Mouse (Mus musculus) limb, embryonic 14.5 days (tissue): ENCODE data around the gene Slco3a1. TPM values are rescaled to one million over a fixed set of nuclear protein-coding genes. Genes with fewer than 3 reads are reported as not detected.

ENCODE experiments used
- ATAC-seq: fragments of 200-750 bp; cut with Nextera tagmentation; 2 replicates; pipeline ENCODE4 v1.8.0; 2017; ENCODE audit warnings: low read depth, moderate number of reproducible peaks, moderate TSS enrichment; ENCODE audit not compliant: low FRiP score
- DNase-seq: peaks from one replicate; pipeline ENCODE4 v3.0.0-alpha.2; 2015; ENCODE audit warnings: low spot score
- H3K27ac ChIP-seq: fragments of 300-500 bp; sonication (generic); replicated peaks from 2 replicates; pipeline ENCODE4 v1.5.1; 2014; ENCODE audit warnings: low read depth, mild to moderate bottlenecking, low read length, moderate library complexity, mixed read lengths
- H3K27me3 ChIP-seq: fragments of 300-500 bp; sonication (generic); 2 replicates; pipeline ENCODE4 v1.6.1; 2014; ENCODE audit warnings: low read length, mixed read lengths; ENCODE audit not compliant: control insufficient read depth, insufficient read depth
- H3K36me3 ChIP-seq: fragments of 300-500 bp; sonication (generic); 2 replicates; pipeline ENCODE4 v1.6.1; 2014; ENCODE audit warnings: mild to moderate bottlenecking, low read length, moderate library complexity, mixed read lengths; ENCODE audit not compliant: control insufficient read depth, insufficient read depth
- H3K4me1 ChIP-seq: fragments of 300-500 bp; sonication (generic); 2 replicates; pipeline ENCODE4 v1.6.1; 2014; ENCODE audit warnings: antibody characterized with exemption, low read length, mixed read lengths; ENCODE audit not compliant: control insufficient read depth, insufficient read depth
- H3K4me2 ChIP-seq: fragments of 300-500 bp; sonication (generic); replicated peaks from 2 replicates; pipeline ENCODE4 v1.6.1; 2014; ENCODE audit warnings: low read depth, mild to moderate bottlenecking, low read length, moderate library complexity; ENCODE audit not compliant: severe bottlenecking
- H3K4me3 ChIP-seq: fragments of 300-500 bp; sonication (generic); replicated peaks from 2 replicates; pipeline ENCODE4 v1.5.1; 2014; ENCODE audit warnings: low read length
- H3K9ac ChIP-seq: fragments of 300-500 bp; sonication (generic); 2 replicates; pipeline ENCODE4 v1.6.1; 2014; ENCODE audit warnings: mild to moderate bottlenecking, low read depth, low read length, moderate library complexity; ENCODE audit not compliant: severe bottlenecking
- H3K9me3 ChIP-seq: fragments of 300-500 bp; sonication (generic); 2 replicates; pipeline ENCODE4 v1.6.1; 2016; ENCODE audit warnings: low read length; ENCODE audit not compliant: control insufficient read depth
- POLR2A ChIP-seq: fragments of 200-500 bp; IDR thresholded peaks from 2 replicates; pipeline ENCODE4 v1.8.0; 2012; ENCODE audit warnings: inconsistent platforms, mild to moderate bottlenecking, moderate library complexity, borderline replicate concordance; ENCODE audit not compliant: insufficient read depth, insufficient read length; ENCODE audit errors: extremely low read depth
- WGBS: fragments of 180-500 bp; shearing (Covaris S2); extraction: QIAGEN DNeasy Blood & Tissue Kit; methylation state at CpG from one replicate; pipeline ENCODE4 v1.1.7; 2014; 5-methylcytosine and 5-hydroxymethylcytosine counted together
- polyA plus RNA-seq, 2 experiments: library from polyadenylated mRNA; depleted of rRNA in 1 of 2; stranded (reverse) in 1 of 2; unstranded in 1 of 2; fragments of >200 nt; fragmentation: Nextera tagmentation in 1 of 2; extraction: Ambion mirVana in 1 of 2; gene quantifications; 2 replicates each; pipeline versions ENCODE4 v1.2.1 to v1.2.3; 2012 to 2014

Gene Slco3a1
- polyA plus RNA-seq, 2 experiments, result 11.8 to 12.2 TPM

DNA sequence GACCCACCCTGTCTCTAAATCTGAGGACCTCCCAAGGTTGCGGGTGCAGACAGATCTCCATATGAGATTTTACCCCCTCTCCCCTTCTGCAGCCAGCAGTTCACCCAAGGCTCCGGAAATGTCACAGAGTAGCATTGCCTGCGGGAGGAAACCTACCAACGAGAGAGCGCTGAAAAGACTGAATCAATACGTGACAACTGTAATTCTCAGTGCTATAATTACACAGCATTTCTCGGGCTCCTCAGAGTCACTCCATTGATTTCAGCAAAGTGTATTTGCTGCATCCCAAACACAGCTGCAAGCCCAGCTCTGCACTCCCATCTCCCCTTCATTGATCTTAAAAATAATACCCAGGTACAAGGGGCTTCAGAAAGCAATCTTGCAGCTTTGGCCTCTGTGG, 82.8 kb downstream of the Slco3a1 start:
- no peak overlapping the region for H3K9ac ChIP-seq
- no peak overlapping the region for H3K4me3 ChIP-seq
- 0 out of 2 replicates have a peak, but pooled peaks cover 2% of the 10 kb centered on the region for H3K4me1 ChIP-seq
- no peaks in the 10 kb centered on the region for H3K9me3 ChIP-seq
- WGBS, result 81% methylated on average over 7 of the region's 7 CpGs
- H3K36me3 ChIP-seq, result no peaks in the 10 kb centered on the region
- ATAC-seq, result no peak
- no peak overlapping the region for H3K27ac ChIP-seq
- no peak overlapping the region for H3K4me2 ChIP-seq
- no peak for TF ChIP-seq POLR2A
- H3K27me3 ChIP-seq, result no peaks in the 10 kb centered on the region
- DNase-seq, result no peak

- Histone ChIP-seq H3K4me3 (no peak overlapping the region), H3K4me1 (0 out of 2 replicates have a peak, but pooled peaks cover 5% of the 10 kb centered on the region), H3K4me2 (no peak overlapping the region), H3K9ac (no peak overlapping the region), H3K27ac (no peak overlapping the region), H3K36me3 (no peaks in the 10 kb centered on the region), H3K27me3 (no peaks in the 10 kb centered on the region), H3K9me3 (no peaks in the 10 kb centered on the region)
- ATAC-seq, result no peak
- no peak for DNase-seq
- TF ChIP-seq POLR2A, result no peak
- 51% methylated on average over 4 of the region's 4 CpGs for WGBS
Observed at GRCm38 (mm10) chr7:74466886-74467285, 87.7 kb downstream of the Slco3a1 start.

DNA sequence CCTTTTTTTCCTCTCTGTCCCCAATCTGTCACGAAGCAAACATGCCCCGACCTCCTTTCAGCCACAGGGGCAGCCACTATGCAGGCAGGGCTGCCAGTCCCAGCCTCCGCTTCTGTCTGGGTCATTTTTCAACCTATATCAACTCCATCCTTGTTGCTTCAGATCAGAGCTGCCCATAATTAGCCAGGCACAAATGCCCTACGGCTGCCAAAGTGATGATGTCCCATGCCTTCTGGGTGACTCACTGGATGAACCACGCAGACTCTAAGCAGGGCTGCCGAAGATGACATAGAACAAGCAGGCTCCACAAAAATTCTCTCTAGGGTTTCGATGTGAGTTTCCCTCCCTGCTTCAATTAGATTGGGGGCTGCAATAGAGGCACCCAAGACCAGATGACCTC, 89.9 kb downstream of the Slco3a1 start:
- 79% methylated on average over 7 of the region's 7 CpGs for WGBS

DNA sequence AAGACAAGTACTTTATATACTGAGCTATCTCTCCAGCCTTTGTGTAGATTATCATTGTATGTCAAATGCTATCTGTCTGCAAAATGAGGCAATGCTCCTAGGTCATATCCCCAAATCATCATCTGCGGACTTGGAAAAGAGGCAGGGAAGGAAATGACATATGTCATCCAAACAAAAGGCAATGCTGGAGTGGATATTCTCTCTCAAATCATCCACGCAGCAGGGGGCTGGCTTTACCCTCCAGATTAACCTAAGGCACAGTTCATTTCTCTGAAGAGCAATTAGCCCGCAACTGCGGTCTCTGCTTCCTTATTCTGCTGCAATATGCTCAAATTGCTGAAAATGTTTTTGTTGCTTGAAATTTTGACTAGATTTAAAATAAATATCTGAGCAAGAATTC, 92.1 kb downstream of the Slco3a1 start:
- TF ChIP-seq POLR2A, result no peak
- H3K4me2 ChIP-seq, result no peak overlapping the region
- ATAC-seq (no peak), DNase-seq (no peak)
- no peak overlapping the region for H3K9ac ChIP-seq
- H3K36me3 ChIP-seq, result no peaks in the 10 kb centered on the region
- no peaks in the 10 kb centered on the region for H3K27me3 ChIP-seq
- H3K4me3 ChIP-seq, result no peak overlapping the region
- peaks cover 12% of the 10 kb centered on the region for H3K4me1 ChIP-seq
- H3K27ac ChIP-seq, result no peak overlapping the region
- no peaks in the 10 kb centered on the region for H3K9me3 ChIP-seq
- 65% methylated on average over 4 of the region's 4 CpGs for WGBS

More for the DNA sequence above, 89.9 kb downstream of the Slco3a1 start:
- Histone ChIP-seq H3K4me1 (peaks cover 9% of the 10 kb centered on the region; the same call in 1 of the 2 replicates), H3K27ac (no peak overlapping the region), H3K9ac (no peak overlapping the region), H3K27me3 (no peaks in the 10 kb centered on the region), H3K4me3 (no peak overlapping the region), H3K4me2 (no peak overlapping the region), H3K9me3 (no peaks in the 10 kb centered on the region), H3K36me3 (no peaks in the 10 kb centered on the region)
- TF ChIP-seq POLR2A, result no peak
- DNase-seq, result no peak
- no peak for ATAC-seq

- peaks cover 10% of the 10 kb centered on the region for H3K4me1 ChIP-seq
- 68% methylated on average over 5 of the region's 5 CpGs for WGBS
- no peak overlapping the region for H3K27ac ChIP-seq
- no peak overlapping the region for H3K9ac ChIP-seq
- H3K36me3 ChIP-seq, result no peaks in the 10 kb centered on the region
- no peaks in the 10 kb centered on the region for H3K27me3 ChIP-seq
- ATAC-seq (no peak), DNase-seq (no peak)
- no peaks in the 10 kb centered on the region for H3K9me3 ChIP-seq
- TF ChIP-seq POLR2A, result no peak
- no peak overlapping the region for H3K4me3 ChIP-seq
- H3K4me2 ChIP-seq, result no peak overlapping the region
Observed at GRCm38 (mm10) chr7:74461736-74462135, 92.8 kb downstream of the Slco3a1 start.

DNA sequence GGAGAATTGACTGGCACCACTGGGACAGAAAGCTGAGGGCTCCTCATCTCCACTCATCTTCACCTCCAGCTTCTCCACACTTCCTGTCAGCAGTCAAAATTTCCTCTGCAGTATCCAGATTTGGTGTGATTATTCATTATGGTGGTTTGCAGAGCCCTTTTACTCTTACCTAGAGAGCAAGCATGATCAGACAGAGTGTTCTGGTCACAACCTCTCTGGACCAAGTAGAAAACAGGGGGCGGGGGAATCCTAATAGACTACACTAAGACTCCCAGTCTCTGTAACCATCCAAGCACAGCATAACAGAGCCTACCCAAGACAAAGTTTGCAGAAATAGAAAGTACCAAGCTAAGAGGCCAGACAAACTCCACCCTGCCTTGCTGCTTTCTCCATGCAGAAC, 93.4 kb downstream of the Slco3a1 start:
- 90% methylated on average over 1 of the region's 1 CpGs for WGBS
- DNase-seq (no peak), ATAC-seq (no peak)
- H3K9me3 ChIP-seq, result no peaks in the 10 kb centered on the region
- H3K4me3 ChIP-seq, result no peak overlapping the region
- no peaks in the 10 kb centered on the region for H3K27me3 ChIP-seq
- H3K9ac ChIP-seq, result no peak overlapping the region
- H3K4me1 ChIP-seq, result peaks cover 7% of the 10 kb centered on the region
- no peak for TF ChIP-seq POLR2A
- no peak overlapping the region for H3K4me2 ChIP-seq
- H3K36me3 ChIP-seq, result no peaks in the 10 kb centered on the region
- no peak overlapping the region for H3K27ac ChIP-seq
